Mouse (Mus musculus) stomach, embryonic 14.5 days (tissue): ENCODE measurements around the gene Ccn6. TPM values are rescaled to one million over a fixed set of nuclear protein-coding genes. Genes with fewer than 3 reads are reported as not detected.
A peak's percentile ranks its signal among the peaks of the same experiment; 100 is the strongest.

ENCODE experiments used
- ATAC-seq: fragments of 200-750 bp; cut with Nextera tagmentation; 2 replicates; pipeline ENCODE4 v1.8.0; 2017; ENCODE audit warnings: low read depth, moderate TSS enrichment; ENCODE audit not compliant: insufficient number of reproducible peaks, insufficient read depth, low FRiP score
- H3K27ac ChIP-seq: fragments of 300-500 bp; sonication (generic); 2 replicates; pipeline ENCODE4 v1.5.1; 2014; ENCODE audit warnings: mild to moderate bottlenecking, low read length, moderate library complexity, mixed read lengths
- H3K27me3 ChIP-seq: fragments of 300-500 bp; sonication (generic); 2 replicates; pipeline ENCODE4 v1.6.1; 2014; ENCODE audit warnings: low read length, control low read depth, mixed read lengths; ENCODE audit not compliant: control insufficient read depth, insufficient read depth
- H3K36me3 ChIP-seq: fragments of 300-500 bp; sonication (generic); 2 replicates; pipeline ENCODE4 v1.6.1; 2014; ENCODE audit warnings: mild to moderate bottlenecking, control low read depth, low read length, moderate library complexity, mixed read lengths; ENCODE audit not compliant: control insufficient read depth, insufficient read depth
- H3K4me1 ChIP-seq: fragments of 300-500 bp; sonication (generic); 2 replicates; pipeline ENCODE4 v1.6.1; 2014; ENCODE audit warnings: low read length, control low read depth, mixed read lengths; ENCODE audit not compliant: control insufficient read depth, insufficient read depth
- H3K4me2 ChIP-seq: fragments of 300-500 bp; sonication (generic); replicated peaks from 2 replicates; pipeline ENCODE4 v1.6.1; 2014; ENCODE audit warnings: low read depth, low read length, control low read depth
- H3K4me3 ChIP-seq: fragments of 300-500 bp; sonication (generic); 2 replicates; pipeline ENCODE4 v1.5.1; 2014; ENCODE audit warnings: low read depth, low read length, control low read depth
- H3K9ac ChIP-seq: fragments of 300-500 bp; sonication (generic); replicated peaks from 2 replicates; pipeline ENCODE4 v1.6.1; 2014; ENCODE audit warnings: low read depth, mild to moderate bottlenecking, control low read depth, low read length, moderate library complexity, mixed read lengths
- H3K9me3 ChIP-seq: fragments of 300-500 bp; sonication (generic); 2 replicates; pipeline ENCODE4 v1.6.1; 2016; ENCODE audit warnings: low read depth, low read length, control low read depth; ENCODE audit not compliant: control insufficient read depth
- WGBS: fragments of 180-500 bp; shearing (Covaris S2); extraction: QIAGEN DNeasy Blood & Tissue Kit; methylation state at CpG from one replicate; pipeline ENCODE4 v1.1.7; 2014; 5-methylcytosine and 5-hydroxymethylcytosine counted together
- polyA plus RNA-seq: library from polyadenylated mRNA; unstranded; fragments of >200 nt; fragmentation: Nextera tagmentation; extraction: Ambion mirVana; gene quantifications from 2 replicates; pipeline ENCODE4 v1.2.1, GENCODE M21; 2014

Gene Ccn6
- polyA plus RNA-seq, 1 experiment from 2014 or later: 0.46 TPM

GRCm38 (mm10) chr10:39185545-39185906, 21.9 kb upstream of the Ccn6 start:
- H3K4me1 ChIP-seq: no peaks in the 10 kb centered on the region
- no peak for ATAC-seq
- H3K4me2 ChIP-seq: no peak overlapping the region
- no peak overlapping the region for H3K27ac ChIP-seq
- WGBS: 67% methylated on average over 4 of the region's 4 CpGs
- H3K9ac ChIP-seq: no peak overlapping the region
- no peaks in the 10 kb centered on the region for H3K36me3 ChIP-seq
- no peaks in the 10 kb centered on the region for H3K27me3 ChIP-seq
- H3K4me3 ChIP-seq: no peak overlapping the region
- no peaks in the 10 kb centered on the region for H3K9me3 ChIP-seq

GRCm38 (mm10) chr10:39184864-39185544, 21.4 kb upstream of the Ccn6 start:
- WGBS: 77% methylated on average over 8 of the region's 8 CpGs
- H3K9ac ChIP-seq: no peak overlapping the region
- ATAC-seq: no peak
- no peak overlapping the region for H3K4me2 ChIP-seq
- no peak overlapping the region for H3K27ac ChIP-seq
- H3K4me3 ChIP-seq: no peak overlapping the region
- H3K4me1 ChIP-seq: no peaks in the 10 kb centered on the region
- H3K27me3 ChIP-seq: no peaks in the 10 kb centered on the region
- H3K36me3 ChIP-seq: no peaks in the 10 kb centered on the region
- no peaks in the 10 kb centered on the region for H3K9me3 ChIP-seq

- no peak overlapping the region for H3K9ac ChIP-seq
- no peak for ATAC-seq
- H3K27ac ChIP-seq: no peak overlapping the region
- H3K27me3 ChIP-seq: no peaks in the 10 kb centered on the region
- WGBS: 56% methylated on average over 5 of the region's 5 CpGs
- no peak overlapping the region for H3K4me2 ChIP-seq
- H3K9me3 ChIP-seq: 0 out of 2 replicates have a peak, but pooled peaks cover 2% of the 10 kb centered on the region
- H3K36me3 ChIP-seq: no peaks in the 10 kb centered on the region
- no peak overlapping the region for H3K4me3 ChIP-seq
- peaks cover 12% of the 10 kb centered on the region for H3K4me1 ChIP-seq
Observed at GRCm38 (mm10) chr10:39176981-39177380, 13.4 kb upstream of the Ccn6 start.

- Histone ChIP-seq H3K9me3 (0 out of 2 replicates have a peak, but pooled peaks cover 2% of the 10 kb centered on the region), H3K27me3 (no peaks in the 10 kb centered on the region), H3K4me3 (no peak overlapping the region), H3K9ac (no peak overlapping the region), H3K4me1 (peaks cover 19% of the 10 kb centered on the region), H3K27ac (peak overlapping the region; percentile 73; the same call in 1 of the 2 replicates), H3K36me3 (no peaks in the 10 kb centered on the region), H3K4me2 (peak overlapping the region; percentile 10)
- ATAC-seq: no peak
- 22% methylated on average over 13 of the region's 13 CpGs for WGBS
Observed at GRCm38 (mm10) chr10:39173077-39173476, 9.5 kb upstream of the Ccn6 start.

- H3K36me3 ChIP-seq: no peaks in the 10 kb centered on the region
- peak overlapping the region; percentile 73 for H3K27ac ChIP-seq
- H3K4me1 ChIP-seq: peaks cover 19% of the 10 kb centered on the region
- H3K9ac ChIP-seq: no peak overlapping the region
- WGBS: 77% methylated on average over 6 of the region's 6 CpGs
- no peaks in the 10 kb centered on the region for H3K27me3 ChIP-seq
- no peak for ATAC-seq
- no peak overlapping the region for H3K4me3 ChIP-seq
- no peaks in the 10 kb centered on the region for H3K9me3 ChIP-seq
- H3K4me2 ChIP-seq: peak overlapping the region; percentile 76; the same call in 1 of the 2 replicates
Observed at GRCm38 (mm10) chr10:39172540-39172931, 8.9 kb upstream of the Ccn6 start.

GRCm38 (mm10) chr10:39171603-39172539, 8.3 kb upstream of the Ccn6 start:
- Histone ChIP-seq H3K4me3 (peak overlapping the region; percentile 42), H3K4me1 (peaks cover 19% of the 10 kb centered on the region), H3K9me3 (no peaks in the 10 kb centered on the region), H3K27me3 (no peaks in the 10 kb centered on the region), H3K4me2 (peak overlapping the region; percentile 76), H3K36me3 (no peaks in the 10 kb centered on the region), H3K9ac (no peak overlapping the region), H3K27ac (peak overlapping the region; percentile 85)
- peak; percentile 46 for ATAC-seq
- WGBS: 15% methylated on average over 26 of the region's 26 CpGs

- peak overlapping the region; percentile 76 for H3K4me2 ChIP-seq
- no peaks in the 10 kb centered on the region for H3K27me3 ChIP-seq
- H3K4me3 ChIP-seq: peak overlapping the region; percentile 42
- H3K36me3 ChIP-seq: no peaks in the 10 kb centered on the region
- peaks cover 23% of the 10 kb centered on the region for H3K4me1 ChIP-seq
- no peaks in the 10 kb centered on the region for H3K9me3 ChIP-seq
- WGBS: under 1% methylated on average over 19 of the region's 19 CpGs
- no peak overlapping the region for H3K9ac ChIP-seq
- ATAC-seq: peak; percentile 90
- H3K27ac ChIP-seq: peak overlapping the region; percentile 85
Observed at GRCm38 (mm10) chr10:39171134-39171533, 7.5 kb upstream of the Ccn6 start.

- 15% methylated on average over 6 of the region's 6 CpGs for WGBS
- 0 out of 2 replicates have a peak, but pooled peaks have one; percentile 11 for ATAC-seq
- Histone ChIP-seq H3K27ac (no peak overlapping the region), H3K4me3 (no peak overlapping the region), H3K27me3 (no peaks in the 10 kb centered on the region), H3K36me3 (no peaks in the 10 kb centered on the region), H3K9me3 (no peaks in the 10 kb centered on the region), H3K4me1 (peaks cover 25% of the 10 kb centered on the region), H3K4me2 (peak overlapping the region; percentile 76; the same call in 1 of the 2 replicates), H3K9ac (no peak overlapping the region)
Observed at GRCm38 (mm10) chr10:39170706-39171105, 7.1 kb upstream of the Ccn6 start.
